Mouse (Mus musculus): Measurements from ENCODE around the gene Syne1.
A peak's percentile ranks its signal among the peaks of the same experiment; 100 is the strongest.

GRCm38 (mm10) chr10:5480552-5481550 is 70.4 kb downstream of the Syne1 start:
- TF ChIP-seq MAFK (IDR thresholded peaks at IDR 0.05; ENCODE audit: borderline replicate concordance, low read depth, low read length) (no peak), CHD2 (IDR thresholded peaks at IDR 0.05; ENCODE audit: low read length) (no peak), GATA1 (IDR thresholded peaks at IDR 0.05; ENCODE audit: low read depth, low read length) (no peak), CTCF (IDR thresholded peaks at IDR 0.05 in 2 of 3, conservative IDR thresholded peaks at IDR 0.05 in 1 of 3; ENCODE audit: control insufficient read depth in 1 of 3, insufficient read depth in 1 of 3, low read depth in 2 of 3, low read length in 3 of 3, poor library complexity in 1 of 3, severe bottlenecking in 1 of 3) (peak; percentile 32 to 38 (median 36); a peak in 5 of 6 replicates), E2F4 (IDR thresholded peaks at IDR 0.05; ENCODE audit: borderline replicate concordance, low read depth, low read length) (no peak), ZKSCAN1 (IDR thresholded peaks at IDR 0.05; ENCODE audit: low read depth, low read length) (no peak), NELFE (IDR thresholded peaks at IDR 0.05; ENCODE audit: low read depth, low read length) (no peak), MEF2A (IDR thresholded peaks at IDR 0.05; ENCODE audit: extremely low read depth, insufficient replicate concordance, low read depth, low read length, poor library complexity, severe bottlenecking) (no peak), POLR2A (IDR thresholded peaks at IDR 0.05; ENCODE audit: control insufficient read depth in 1 of 2, insufficient read depth in 1 of 2, low read depth in 1 of 2, low read length in 2 of 2, poor library complexity in 1 of 2) (no peak), TAL1 (IDR thresholded peaks at IDR 0.05; ENCODE audit: low read length) (no peak), RCOR1 (IDR thresholded peaks at IDR 0.05; ENCODE audit: low read depth, low read length) (no peak), EP300 (IDR thresholded peaks at IDR 0.05; ENCODE audit: low read depth in 1 of 2, low read length in 2 of 2) (no peak)

Measured in MEL (cell line).